1 mouse cellular context compared by ENCODE assay signal in genomic region chr15:79037913-79038328, GRCm38 (mm10).
TF ChIP-seq lines count a peak whose summit lies in the region.

No protein-coding gene starts in this region.

TF ChIP-seq in MEL, 35 proteins besides CTCF, POLR2A, EP300 and RAD21:
- TF ChIP-seq CHD2 (IDR thresholded peaks at IDR 0.05; ENCODE audit: low read length): no peak
- TF ChIP-seq ZC3H11A (IDR thresholded peaks at IDR 0.05; ENCODE audit: low read depth, low read length): peak; percentile 45; the same call in 1 of the 2 replicates
- peak; percentile 26; the same call in 1 of the 2 replicates for TF ChIP-seq ETS1 (IDR thresholded peaks at IDR 0.05; ENCODE audit: low read depth, low read length)
- TF ChIP-seq TCF12 (IDR thresholded peaks at IDR 0.05; ENCODE audit: low read depth, low read length): no peak
- TF ChIP-seq MYB (IDR thresholded peaks at IDR 0.05; ENCODE audit: low read depth, low read length): no peak
- TF ChIP-seq GATA1 (IDR thresholded peaks at IDR 0.05; ENCODE audit: low read depth, low read length): peak; percentile 10; the same call in 1 of the 2 replicates
- no peak for TF ChIP-seq CHD1 (IDR thresholded peaks at IDR 0.05; ENCODE audit: low read depth, low read length)
- TF ChIP-seq E2F4 (IDR thresholded peaks at IDR 0.05; ENCODE audit: borderline replicate concordance, low read depth, low read length): no peak
- peak; percentile 95 for TF ChIP-seq MAFK (IDR thresholded peaks at IDR 0.05; ENCODE audit: borderline replicate concordance, low read depth, low read length)
- no peak for TF ChIP-seq ZMIZ1 (IDR thresholded peaks at IDR 0.05; ENCODE audit: low read depth, low read length)
- TF ChIP-seq NELFE (IDR thresholded peaks at IDR 0.05; ENCODE audit: low read depth, low read length): no peak
- TF ChIP-seq ELF1 (IDR thresholded peaks at IDR 0.05; ENCODE audit: low read depth, low read length): no peak
- TF ChIP-seq SIN3A (IDR thresholded peaks at IDR 0.05; ENCODE audit: low read length): peak; percentile 40
- TF ChIP-seq MXI1 (IDR thresholded peaks at IDR 0.05; ENCODE audit: low read depth, low read length): peak; percentile 50; the same call in 1 of the 2 replicates
- no peak for TF ChIP-seq GABPA (IDR thresholded peaks at IDR 0.05; ENCODE audit: low read depth, low read length)
- TF ChIP-seq SMC3 (IDR thresholded peaks at IDR 0.05; ENCODE audit: low read depth, low read length): peak; percentile 72
- no peak for TF ChIP-seq RCOR1 (IDR thresholded peaks at IDR 0.05; ENCODE audit: low read depth, low read length)
- peak; percentile 67; the same call in 1 of the 2 replicates for TF ChIP-seq MYC (IDR thresholded peaks at IDR 0.05; ENCODE audit: low read depth, low read length)
TF ChIP-seq in MEL: peak in this region for 8.
